Mouse (Mus musculus): ENCODE results near the gene Dio1.

GRCm38 (mm10) chr4:107291611-107292272 lies 15.2 kb downstream of the Dio1 start:
- no peak for TF ChIP-seq CTCF (conservative IDR thresholded peaks at IDR 0.05; ENCODE audit: low read length)
- TF ChIP-seq NANOG (IDR thresholded peaks at IDR 0.05; ENCODE audit: borderline replicate concordance, low read length): no peak
